Mouse (Mus musculus) thymus, postnatal 14 days (tissue): ENCODE measurements around the gene Wnt9a.

Source experiments
- DNase-seq: peaks from one replicate; pipeline ENCODE4 v3.0.0; 2021

The Wnt9a gene

GRCm38 (mm10) chr11:59305008-59305820 lies 1.5 kb upstream of the Wnt9a start:
- no peak for DNase-seq

GRCm38 (mm10) chr11:59305821-59306215 lies 910 bp upstream of the Wnt9a start:
- no peak for DNase-seq

- DNase-seq = peak; percentile 65
Observed at GRCm38 (mm10) chr11:59307422-59308163, 865 bp downstream of the Wnt9a start.

GRCm38 (mm10) chr11:59308164-59308542 lies 1.4 kb downstream of the Wnt9a start:
- no peak for DNase-seq

GRCm38 (mm10) chr11:59308625-59309024 lies 1.9 kb downstream of the Wnt9a start:
- DNase-seq = no peak

- DNase-seq = no peak
Observed at GRCm38 (mm10) chr11:59309106-59309805, 2.5 kb downstream of the Wnt9a start.

- DNase-seq = no peak
Observed at GRCm38 (mm10) chr11:59309976-59310375, 3.2 kb downstream of the Wnt9a start.

GRCm38 (mm10) chr11:59312060-59312459 lies 5.3 kb downstream of the Wnt9a start:
- no peak for DNase-seq

GRCm38 (mm10) chr11:59312501-59312900 lies 5.8 kb downstream of the Wnt9a start:
- DNase-seq = no peak

- no peak for DNase-seq
Observed at GRCm38 (mm10) chr11:59313029-59313811, 6.5 kb downstream of the Wnt9a start.

- no peak for DNase-seq
Observed at GRCm38 (mm10) chr11:59313944-59314343, 7.2 kb downstream of the Wnt9a start.

GRCm38 (mm10) chr11:59316517-59316916 lies 9.8 kb downstream of the Wnt9a start:
- no peak for DNase-seq

- no peak for DNase-seq
Observed at GRCm38 (mm10) chr11:59322988-59323387, 16.3 kb downstream of the Wnt9a start.

- DNase-seq = no peak
Observed at GRCm38 (mm10) chr11:59324777-59325176, 18.0 kb downstream of the Wnt9a start.

GRCm38 (mm10) chr11:59327625-59328024 lies 20.9 kb downstream of the Wnt9a start:
- DNase-seq = no peak

GRCm38 (mm10) chr11:59329616-59330015 lies 22.9 kb downstream of the Wnt9a start:
- DNase-seq = no peak

GRCm38 (mm10) chr11:59330560-59330959 lies 23.8 kb downstream of the Wnt9a start:
- peak; percentile 57 for DNase-seq

- no peak for DNase-seq
Observed at GRCm38 (mm10) chr11:59331167-59331869, 24.6 kb downstream of the Wnt9a start.

- no peak for DNase-seq
Observed at GRCm38 (mm10) chr11:59332938-59333337, 26.2 kb downstream of the Wnt9a start.

- DNase-seq = no peak
Observed at GRCm38 (mm10) chr11:59335150-59335549, 28.4 kb downstream of the Wnt9a start.

- DNase-seq = no peak
Observed at GRCm38 (mm10) chr11:59335942-59336341, 29.2 kb downstream of the Wnt9a start.

- no peak for DNase-seq
Observed at GRCm38 (mm10) chr11:59336381-59336780, 29.7 kb downstream of the Wnt9a start.
